Mouse (Mus musculus) myocyte (in vitro differentiated cells): ENCODE results near the gene Vangl1. TPM values are rescaled to one million over a fixed set of nuclear protein-coding genes. Genes with fewer than 3 reads are reported as not detected.

ENCODE experiments used
- H3K27me3 ChIP-seq: one replicate; pipeline ENCODE4 v1.6.1; 2011; ENCODE audit not compliant: control insufficient read depth, insufficient read depth, insufficient read length
- H3K36me3 ChIP-seq: one replicate; pipeline ENCODE4 v1.6.1; 2011; ENCODE audit not compliant: control insufficient read depth, insufficient read depth
- H3K4me2 ChIP-seq: one replicate; pipeline ENCODE4 v1.6.1; 2011; ENCODE audit warnings: low read depth, control low read depth
- H3K4me3 ChIP-seq: one replicate; pipeline ENCODE4 v1.5.1; 2011; ENCODE audit warnings: mild to moderate bottlenecking, control low read depth, moderate library complexity
- H3K79me2 ChIP-seq: one replicate; pipeline ENCODE4 v1.6.1; 2011; ENCODE audit not compliant: control insufficient read depth, insufficient read depth
- H3ac ChIP-seq: one replicate; pipeline ENCODE4 v1.6.1; 2011; ENCODE audit not compliant: control insufficient read depth, insufficient read length
- CEBPB ChIP-seq: IDR thresholded peaks from 2 replicates; pipeline ENCODE4 v1.6.1; 2011; ENCODE audit warnings: mild to moderate bottlenecking, moderate library complexity; ENCODE audit not compliant: poor library complexity, insufficient read depth, severe bottlenecking
- E2F4 ChIP-seq: IDR thresholded peaks from one replicate; pipeline ENCODE4 v1.6.1; 2011; ENCODE audit warnings: mild to moderate bottlenecking, control low read depth, moderate library complexity; ENCODE audit not compliant: insufficient read depth
- MAX ChIP-seq: IDR thresholded peaks from one replicate; pipeline ENCODE4 v1.6.1; 2011; ENCODE audit warnings: low read depth, mild to moderate bottlenecking, control low read depth
- MYOD1 ChIP-seq, 3 experiments: IDR thresholded peaks; one replicate each; pipeline ENCODE4 v1.6.1; 2011; ENCODE audit warnings: control low read depth in 2 of 3, low read depth in 2 of 3, mild to moderate bottlenecking in 2 of 3, moderate library complexity in 1 of 3; ENCODE audit not compliant: insufficient read length in 2 of 3, control insufficient read depth in 1 of 3
- MYOG ChIP-seq, 3 experiments: IDR thresholded peaks; one replicate each; pipeline ENCODE4 v1.6.1; 2011; ENCODE audit warnings: control low read depth in 2 of 3, low read depth in 2 of 3, mild to moderate bottlenecking in 2 of 3; ENCODE audit not compliant: insufficient read length in 2 of 3, control insufficient read depth in 1 of 3, insufficient read depth in 1 of 3
- POLR2A ChIP-seq: IDR thresholded peaks from one replicate; pipeline ENCODE4 v1.6.1; 2011; ENCODE audit warnings: low read depth, mild to moderate bottlenecking, control low read depth, moderate library complexity; ENCODE audit not compliant: insufficient read length
- POLR2AphosphoS2 ChIP-seq: IDR thresholded peaks from one replicate; pipeline ENCODE4 v1.6.1; 2011; ENCODE audit warnings: low read depth, control low read depth; ENCODE audit not compliant: insufficient read length
- REST ChIP-seq: IDR thresholded peaks from one replicate; pipeline ENCODE4 v1.6.1; 2011; ENCODE audit warnings: mild to moderate bottlenecking, control low read depth, moderate library complexity; ENCODE audit not compliant: insufficient read depth, insufficient read length
- SRF ChIP-seq: IDR thresholded peaks from one replicate; pipeline ENCODE4 v1.6.1; 2011; ENCODE audit warnings: low read depth; ENCODE audit not compliant: control insufficient read depth, insufficient read length
- TCF12 ChIP-seq: IDR thresholded peaks from one replicate; pipeline ENCODE4 v1.6.1; 2011; ENCODE audit warnings: mild to moderate bottlenecking, control low read depth; ENCODE audit not compliant: poor library complexity, insufficient read depth, severe bottlenecking
- TCF3 ChIP-seq: IDR thresholded peaks from one replicate; pipeline ENCODE4 v1.6.1; 2011; ENCODE audit warnings: low read depth, control low read depth; ENCODE audit not compliant: insufficient read length
- USF1 ChIP-seq: IDR thresholded peaks from one replicate; pipeline ENCODE4 v1.6.1; 2011; ENCODE audit warnings: low read depth, mild to moderate bottlenecking, control low read depth, moderate library complexity
- polyA plus RNA-seq: library from polyadenylated mRNA; unstranded; fragments of >200 nt; fragmentation: generic; extraction: Trizol; gene quantifications from one replicate; pipeline ENCODE4 v1.2.1, GENCODE M21; 2012; ENCODE audit warnings: missing spikeins

The Vangl1 gene
- polyA plus RNA-seq, 1 experiment, result 21.2 TPM

- Histone ChIP-seq H3ac (no peak overlapping the region), H3K27me3 (no peaks in the 10 kb centered on the region), H3K4me2 (no peak overlapping the region), H3K4me3 (no peak overlapping the region), H3K79me2 (no peaks in the 10 kb centered on the region), H3K36me3 (peaks cover 9% of the 10 kb centered on the region)
- no peak for TF ChIP-seq MYOG (IDR thresholded peaks at IDR 0.05; ENCODE audit: control insufficient read depth in 1 of 3, insufficient read depth in 1 of 3, insufficient read length in 2 of 3, low read depth in 2 of 3)
- TF ChIP-seq POLR2AphosphoS2, result no peak
- no peak for TF ChIP-seq USF1
- no peak for TF ChIP-seq E2F4
- TF ChIP-seq TCF12, result no peak
- TF ChIP-seq SRF, result no peak
- no peak for TF ChIP-seq MAX
- no peak for TF ChIP-seq REST
Observed at GRCm38 (mm10) chr3:102159423-102160325, 44.8 kb downstream of the Vangl1 start.

GRCm38 (mm10) chr3:102158759-102159422, 45.6 kb downstream of the Vangl1 start:
- no peaks in the 10 kb centered on the region for H3K79me2 ChIP-seq
- H3K4me2 ChIP-seq, result no peak overlapping the region
- no peaks in the 10 kb centered on the region for H3K27me3 ChIP-seq
- no peak overlapping the region for H3K4me3 ChIP-seq
- no peak overlapping the region for H3ac ChIP-seq
- no peak for TF ChIP-seq TCF12
- no peak for TF ChIP-seq CEBPB
- no peak for TF ChIP-seq MAX
- no peak for TF ChIP-seq POLR2AphosphoS2
- no peak for TF ChIP-seq USF1
- no peak for TF ChIP-seq SRF
- no peak for TF ChIP-seq TCF3
- TF ChIP-seq POLR2A, result no peak
- no peak for TF ChIP-seq E2F4
- no peak for TF ChIP-seq MYOG (IDR thresholded peaks at IDR 0.05; ENCODE audit: control insufficient read depth in 1 of 3, insufficient read depth in 1 of 3, insufficient read length in 2 of 3, low read depth in 2 of 3)
- TF ChIP-seq REST, result no peak
- TF ChIP-seq MYOD1 (IDR thresholded peaks at IDR 0.05; ENCODE audit: control insufficient read depth in 1 of 3, insufficient read length in 2 of 3, low read depth in 2 of 3), result no peak
- peaks cover 9% of the 10 kb centered on the region for H3K36me3 ChIP-seq

GRCm38 (mm10) chr3:102157652-102158051, 46.8 kb downstream of the Vangl1 start:
- Histone ChIP-seq H3K27me3 (no peaks in the 10 kb centered on the region), H3K79me2 (no peaks in the 10 kb centered on the region), H3ac (no peak overlapping the region), H3K36me3 (peaks cover 9% of the 10 kb centered on the region), H3K4me2 (no peak overlapping the region), H3K4me3 (no peak overlapping the region)
- TF ChIP-seq POLR2A (no peak), SRF (no peak), E2F4 (no peak), MYOG (IDR thresholded peaks at IDR 0.05; ENCODE audit: control insufficient read depth in 1 of 3, insufficient read depth in 1 of 3, insufficient read length in 2 of 3, low read depth in 2 of 3) (no peak), USF1 (no peak), MYOD1 (IDR thresholded peaks at IDR 0.05; ENCODE audit: control insufficient read depth in 1 of 3, insufficient read length in 2 of 3, low read depth in 2 of 3) (no peak), MAX (no peak), CEBPB (no peak), REST (no peak), TCF12 (no peak), TCF3 (no peak), POLR2AphosphoS2 (no peak)

- Histone ChIP-seq H3K27me3 (no peaks in the 10 kb centered on the region), H3K79me2 (no peaks in the 10 kb centered on the region), H3ac (no peak overlapping the region), H3K4me2 (no peak overlapping the region), H3K4me3 (no peak overlapping the region), H3K36me3 (peaks cover 9% of the 10 kb centered on the region)
- TF ChIP-seq TCF12, result no peak
- no peak for TF ChIP-seq E2F4
- no peak for TF ChIP-seq MAX
- no peak for TF ChIP-seq MYOD1 (IDR thresholded peaks at IDR 0.05; ENCODE audit: control insufficient read depth in 1 of 3, insufficient read length in 2 of 3, low read depth in 2 of 3)
- no peak for TF ChIP-seq POLR2AphosphoS2
- TF ChIP-seq POLR2A, result no peak
- TF ChIP-seq USF1, result no peak
- no peak for TF ChIP-seq SRF
- TF ChIP-seq MYOG (IDR thresholded peaks at IDR 0.05; ENCODE audit: control insufficient read depth in 1 of 3, insufficient read depth in 1 of 3, insufficient read length in 2 of 3, low read depth in 2 of 3), result no peak
- TF ChIP-seq REST, result no peak
- no peak for TF ChIP-seq TCF3
- no peak for TF ChIP-seq CEBPB
Observed at GRCm38 (mm10) chr3:102156737-102157136, 47.8 kb downstream of the Vangl1 start.
